Mouse (Mus musculus) embryonic fibroblast, embryonic 13.5 days (primary cell): ENCODE results near the gene Irs1.

Experiments used
- CTCF ChIP-seq: IDR thresholded peaks from 2 replicates; pipeline ENCODE4 v1.5.1; 2011; ENCODE audit warnings: mild to moderate bottlenecking, control low read depth, low read length, moderate library complexity, borderline replicate concordance; ENCODE audit not compliant: insufficient read depth
- POLR2A ChIP-seq: IDR thresholded peaks from 2 replicates; pipeline ENCODE4 v1.6.1; 2011; ENCODE audit warnings: low read depth, mild to moderate bottlenecking, control low read depth, low read length, moderate library complexity

- TF ChIP-seq CTCF (no peak), POLR2A (no peak)
Measured at GRCm38 (mm10) chr1:82221462-82221861, 69.8 kb downstream of the Irs1 start.
